Mouse (Mus musculus): Measurements from ENCODE around the gene Gm45062. TPM values are rescaled to one million over a fixed set of nuclear protein-coding genes. Genes with fewer than 3 reads are reported as not detected.
"Not testable (repeated sequence)": the region's sequence is repeated elsewhere in the genome, so short reads cannot be mapped to it uniquely, and the experiment has no call there.

The Gm45062 gene
- total RNA-seq, 2 experiments from 2014 or later: not detected

DNA sequence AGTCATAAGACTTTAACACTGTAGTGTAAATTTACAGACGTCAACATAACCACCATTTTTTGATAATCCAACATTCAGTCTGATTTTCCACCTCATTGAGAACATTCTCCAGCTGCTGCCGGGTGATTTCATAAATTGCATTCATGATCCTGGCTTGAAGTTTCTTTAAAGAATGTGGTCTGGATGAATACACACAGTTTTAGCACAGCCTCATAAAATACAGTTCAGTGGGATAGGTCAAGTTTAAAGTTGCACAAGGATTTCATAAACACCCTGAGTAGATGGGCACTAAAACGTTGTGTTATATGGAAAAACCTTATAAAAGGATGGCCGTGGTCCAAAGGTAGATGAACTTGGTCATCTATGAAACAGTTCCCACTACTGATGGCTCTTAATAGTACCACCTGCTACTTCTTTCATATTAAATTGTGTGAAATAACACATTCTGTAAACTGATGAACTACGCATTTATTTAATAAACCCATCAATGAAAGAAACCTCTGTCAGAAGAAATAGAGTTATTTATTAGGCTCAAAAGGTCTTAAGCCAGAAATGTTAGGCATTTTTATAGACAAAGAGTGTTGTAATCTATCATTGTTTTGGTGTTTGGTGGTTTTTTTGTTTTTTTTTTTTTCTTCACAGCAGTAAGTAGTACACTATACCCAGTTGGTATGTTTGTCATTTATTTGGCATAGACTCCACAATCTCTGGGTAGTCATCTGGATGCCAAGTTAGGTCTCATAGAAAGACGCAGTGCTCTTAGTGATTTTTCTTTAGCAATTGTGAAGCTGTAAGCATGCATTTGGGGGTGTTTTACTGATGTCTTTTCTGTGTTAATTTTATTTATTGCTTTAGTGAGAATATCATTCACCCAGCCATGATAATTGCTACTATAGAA lies 48.9 kb downstream of the Gm45062 start:
- intact Hi-C loops (cut with DNase I; ENCODE audit: low total_unique reads): no loop called here
- no peak for DNase-seq

- intact Hi-C loops (cut with DNase I; ENCODE audit: low total_unique reads): no loop called here
- no peak for DNase-seq
These were observed 53.3 kb downstream of the Gm45062 start for GRCm38 (mm10) chr6:8312554-8312953.

DNA sequence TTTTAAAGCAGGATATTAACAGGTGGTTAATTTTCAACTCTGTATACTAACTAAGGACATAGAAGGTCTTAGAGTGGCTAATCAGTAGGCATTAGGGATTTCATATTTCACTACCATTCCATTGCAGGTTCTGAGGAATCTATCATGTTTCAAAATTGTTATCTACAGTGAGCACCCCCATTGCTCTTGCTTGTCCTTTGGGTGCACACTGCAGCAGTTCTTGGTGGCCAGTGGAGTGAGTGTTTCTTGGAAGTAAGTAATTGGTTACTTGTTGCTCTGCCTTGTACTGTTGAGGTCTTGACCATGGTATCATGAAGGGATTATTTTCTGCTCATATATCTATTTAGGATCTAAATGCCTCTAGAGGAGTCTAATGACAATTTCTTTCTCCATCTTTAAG lies 57.0 kb downstream of the Gm45062 start:
- intact Hi-C loops (cut with DNase I; ENCODE audit: low total_unique reads): no loop called here
- DNase-seq: no peak

- DNase-seq: no peak
- intact Hi-C loops (cut with DNase I; ENCODE audit: low total_unique reads): no loop called here
These were observed 60.3 kb downstream of the Gm45062 start for GRCm38 (mm10) chr6:8319591-8319990.

- intact Hi-C loops (cut with DNase I; ENCODE audit: low total_unique reads); DNase-seq: not testable (repeated sequence)
These were observed 72.2 kb downstream of the Gm45062 start for GRCm38 (mm10) chr6:8331496-8331895.

- intact Hi-C loops (cut with DNase I; ENCODE audit: low total_unique reads): no loop called here
- no peak for DNase-seq
These were observed 74.1 kb downstream of the Gm45062 start for GRCm38 (mm10) chr6:8333380-8333779.

- no peak for DNase-seq
- intact Hi-C loops (cut with DNase I; ENCODE audit: low total_unique reads): no loop called here
These were observed 77.5 kb downstream of the Gm45062 start for GRCm38 (mm10) chr6:8336487-8337390.

GRCm38 (mm10) chr6:8339453-8339852 lies 80.2 kb downstream of the Gm45062 start:
- intact Hi-C loops (cut with DNase I; ENCODE audit: low total_unique reads): no loop called here
- no peak for DNase-seq

- no peak for DNase-seq
- intact Hi-C loops (cut with DNase I; ENCODE audit: low total_unique reads): no loop called here
These were observed 84.0 kb downstream of the Gm45062 start for GRCm38 (mm10) chr6:8343271-8343670.

- peak; percentile 73 for DNase-seq
- intact Hi-C loops (cut with DNase I; ENCODE audit: low total_unique reads): no loop called here
These were observed 86.1 kb downstream of the Gm45062 start for GRCm38 (mm10) chr6:8345219-8345856.

DNA sequence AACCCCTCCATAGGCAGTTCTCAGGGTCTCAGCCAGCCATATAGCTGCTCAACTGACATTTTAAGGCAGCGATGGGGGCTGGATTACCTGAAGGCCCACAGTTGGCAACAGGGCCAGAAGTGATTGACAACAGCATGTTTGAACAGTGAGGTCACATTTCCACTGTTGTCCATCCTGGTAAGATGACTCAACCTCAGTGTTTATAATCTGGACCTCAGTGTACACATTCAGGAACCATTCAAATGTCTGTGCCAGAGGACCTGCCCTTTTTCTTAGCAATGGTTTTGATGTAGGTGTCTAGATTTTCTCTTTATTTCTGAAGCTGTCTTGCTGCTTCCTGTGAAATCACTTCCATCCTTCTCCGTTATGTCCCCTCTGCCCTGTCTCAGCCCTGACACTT lies 87.9 kb downstream of the Gm45062 start:
- DNase-seq: no peak
- intact Hi-C loops (cut with DNase I; ENCODE audit: low total_unique reads): no loop called here

- intact Hi-C loops (cut with DNase I; ENCODE audit: low total_unique reads): no loop called here
- no peak for DNase-seq
These were observed 89.1 kb downstream of the Gm45062 start for GRCm38 (mm10) chr6:8348344-8348743.

DNA sequence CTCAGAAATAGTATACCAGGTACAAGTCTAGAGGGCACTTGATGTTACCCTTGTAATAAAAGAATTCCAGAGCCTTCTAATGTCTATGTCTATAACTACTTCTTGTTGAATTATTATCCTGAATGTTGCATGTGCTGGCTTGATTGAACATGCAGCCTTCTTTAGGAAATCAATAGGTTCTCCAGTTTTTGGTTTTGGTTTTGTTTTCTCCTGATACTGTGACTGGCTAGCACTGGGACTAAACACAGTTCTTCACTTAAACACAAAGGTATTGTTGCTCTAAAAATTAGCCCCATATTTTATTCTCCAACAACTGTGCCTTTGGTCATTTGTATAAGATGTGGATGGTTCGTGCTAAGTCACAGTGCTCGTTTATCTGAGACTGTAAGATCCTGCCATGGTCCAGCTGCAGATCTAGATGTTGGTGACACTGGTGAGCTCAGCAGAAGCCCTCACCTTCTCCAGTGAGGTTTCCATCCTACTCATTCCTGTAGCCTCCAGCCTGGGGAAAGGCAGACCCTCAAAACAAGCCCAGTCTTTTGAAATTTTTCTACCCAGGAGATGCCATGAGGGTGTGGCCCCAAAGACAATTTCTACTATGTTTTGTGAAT lies 89.9 kb downstream of the Gm45062 start:
- intact Hi-C loops (cut with DNase I; ENCODE audit: low total_unique reads): no loop called here
- no peak for DNase-seq

DNA sequence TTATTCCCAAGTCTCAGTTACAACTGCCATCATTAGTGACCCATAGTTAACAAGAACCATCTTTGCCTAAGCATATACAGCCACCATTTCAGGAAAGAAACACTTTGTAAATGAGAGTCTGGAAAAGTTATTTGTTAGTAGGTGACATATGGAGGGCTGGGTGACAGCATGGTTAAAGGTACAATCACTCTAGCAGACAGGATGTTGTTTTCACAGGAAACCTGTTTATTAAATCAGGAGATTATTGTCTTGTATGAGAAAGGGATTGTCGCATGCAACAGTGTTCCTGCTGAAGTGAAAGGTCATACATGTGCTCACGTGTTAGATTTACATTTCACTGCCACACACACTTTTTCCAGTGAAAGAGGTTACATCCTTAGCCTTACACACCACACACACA lies 92.3 kb downstream of the Gm45062 start:
- intact Hi-C loops (cut with DNase I; ENCODE audit: low total_unique reads): no loop called here
- no peak for DNase-seq

DNA sequence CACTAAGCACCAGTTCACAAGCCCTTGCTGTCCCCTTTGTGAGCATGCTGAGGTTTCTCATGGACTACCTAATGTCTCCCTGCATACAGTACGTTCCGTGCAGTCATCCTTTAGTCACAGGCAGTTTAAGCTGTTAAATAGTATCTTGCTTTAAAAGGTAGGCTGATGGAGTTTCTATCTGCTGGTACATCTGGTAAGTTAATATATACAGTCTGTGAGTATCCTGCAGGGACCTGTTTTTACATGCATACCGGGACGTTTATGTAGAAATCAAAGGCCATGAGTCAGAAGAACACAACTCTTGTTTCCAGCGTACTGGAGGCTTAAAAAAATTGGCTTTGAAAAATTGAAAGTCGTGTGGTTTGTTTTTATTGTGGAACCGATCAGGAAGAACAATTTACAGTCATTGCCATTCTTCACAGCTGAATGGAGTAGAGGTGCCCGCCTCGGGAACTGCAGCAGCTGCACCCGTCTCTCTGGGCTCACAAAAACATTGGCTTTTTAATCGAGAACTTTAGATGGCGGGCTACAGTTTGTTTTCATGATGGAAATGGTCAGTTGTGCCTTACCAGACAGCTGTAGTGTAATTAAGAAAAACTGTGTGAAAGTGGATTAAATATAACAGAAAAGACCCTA lies 93.4 kb downstream of the Gm45062 start:
- intact Hi-C loops (cut with DNase I; ENCODE audit: low total_unique reads): no loop called here
- no peak for DNase-seq

DNA sequence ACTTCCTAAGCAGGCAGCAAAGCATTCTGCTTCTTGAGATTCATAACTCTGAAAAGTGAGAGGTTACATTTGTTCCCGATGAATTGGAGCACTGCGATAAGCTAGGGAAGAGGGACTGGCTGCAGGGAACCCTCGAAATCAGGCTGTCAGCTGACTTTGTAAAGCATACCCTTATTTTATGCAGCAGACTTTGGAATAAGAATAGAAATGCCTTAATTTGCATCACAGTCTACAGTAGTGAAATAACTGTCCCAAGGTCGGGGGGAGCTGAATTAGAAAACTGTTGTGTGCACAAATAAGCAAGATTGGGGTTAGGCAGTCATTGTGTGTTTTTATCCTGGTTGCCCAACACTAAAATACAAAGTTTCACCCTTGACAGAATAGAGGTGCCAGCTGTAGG lies 94.2 kb downstream of the Gm45062 start:
- intact Hi-C loops (cut with DNase I; ENCODE audit: low total_unique reads): no loop called here

GRCm38 (mm10) chr6:8354846-8355245 lies 95.6 kb downstream of the Gm45062 start:
- intact Hi-C loops (cut with DNase I; ENCODE audit: low total_unique reads): no loop called here
- DNase-seq: no peak

More for the DNA sequence above, 94.2 kb downstream of the Gm45062 start:
- DNase-seq: no peak

DNA sequence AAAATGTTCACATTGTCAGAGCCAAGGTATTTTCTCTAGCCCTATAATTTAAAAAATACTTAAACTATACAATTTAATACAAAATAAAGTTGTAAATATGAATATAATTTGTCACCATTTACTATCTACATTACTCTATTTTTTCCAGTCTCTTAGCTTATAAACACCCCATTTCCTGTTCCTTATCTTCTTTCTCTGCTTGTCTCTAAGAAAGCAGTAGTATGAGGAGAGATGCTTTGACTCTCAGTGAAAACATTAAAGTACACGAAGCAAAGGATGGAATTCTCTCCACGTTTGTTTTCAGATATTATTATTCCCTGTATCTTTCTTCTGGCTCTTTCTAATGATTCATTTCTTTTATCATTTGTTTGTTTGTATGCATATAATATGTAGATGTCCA lies 99.0 kb downstream of the Gm45062 start:
- DNase-seq: no peak
- intact Hi-C loops (cut with DNase I; ENCODE audit: low total_unique reads): no loop called here

GRCm38 (mm10) chr6:8358782-8359181 lies 99.5 kb downstream of the Gm45062 start:
- intact Hi-C loops (cut with DNase I; ENCODE audit: low total_unique reads): no loop called here
- DNase-seq: no peak

Data from gastrocnemius, postnatal 14 days (tissue).